Mouse (Mus musculus) heart, embryonic 13.5 days (tissue): ENCODE data around the gene Imp4. TPM values are rescaled to one million over a fixed set of nuclear protein-coding genes. Genes with fewer than 3 reads are reported as not detected.
"Not testable (repeated sequence)": the region's sequence is repeated elsewhere in the genome, so short reads cannot be mapped to it uniquely, and the experiment has no call there.

Source experiments
- ATAC-seq: fragments of 200-750 bp; cut with Nextera tagmentation; 2 replicates; pipeline ENCODE4 v1.8.0; 2017; ENCODE audit warnings: moderate TSS enrichment; ENCODE audit not compliant: insufficient number of reproducible peaks, low FRiP score, low TSS enrichment; ENCODE audit errors: extremely low read depth
- H3K27ac ChIP-seq: fragments of 300-500 bp; sonication (generic); replicated peaks from 2 replicates; pipeline ENCODE4 v1.5.1; 2015; ENCODE audit warnings: moderate library complexity, mild to moderate bottlenecking, inconsistent platforms
- H3K27me3 ChIP-seq: fragments of 300-500 bp; sonication (generic); replicated peaks from 2 replicates; pipeline ENCODE4 v1.6.1; 2015; ENCODE audit warnings: mild to moderate bottlenecking, inconsistent platforms
- H3K36me3 ChIP-seq: fragments of 300-500 bp; sonication (generic); 2 replicates; pipeline ENCODE4 v1.6.1; 2015; ENCODE audit warnings: mild to moderate bottlenecking, inconsistent platforms
- H3K4me1 ChIP-seq: fragments of 300-500 bp; sonication (generic); 2 replicates; pipeline ENCODE4 v1.6.1; 2015; ENCODE audit warnings: inconsistent platforms
- H3K4me2 ChIP-seq: fragments of 300-500 bp; sonication (generic); 2 replicates; pipeline ENCODE4 v1.6.1; 2015; ENCODE audit warnings: inconsistent platforms, mild to moderate bottlenecking, moderate library complexity
- H3K4me3 ChIP-seq: fragments of 300-500 bp; sonication (generic); 2 replicates; pipeline ENCODE4 v1.5.1; 2015; ENCODE audit warnings: moderate library complexity, mild to moderate bottlenecking, inconsistent platforms
- H3K9ac ChIP-seq: fragments of 300-500 bp; sonication (generic); 2 replicates; pipeline ENCODE4 v1.6.1; 2015; ENCODE audit warnings: inconsistent platforms, mild to moderate bottlenecking, moderate library complexity
- H3K9me3 ChIP-seq: fragments of 300-500 bp; sonication (generic); 2 replicates; pipeline ENCODE4 v1.6.1; 2016; ENCODE audit warnings: inconsistent platforms
- WGBS: fragments of 180-500 bp; shearing (Covaris S2); methylation state at CpG from one replicate; pipeline ENCODE4 v1.1.7; 2015; ENCODE audit warnings: mixed read lengths; 5-methylcytosine and 5-hydroxymethylcytosine counted together
- polyA plus RNA-seq: library from polyadenylated mRNA; unstranded; fragments of >200 nt; fragmentation: Nextera tagmentation; extraction: Ambion mirVana; gene quantifications from 2 replicates; pipeline ENCODE4 v1.2.1, GENCODE M21; 2015

The Imp4 gene
- polyA plus RNA-seq, 1 experiment from 2014 or later: 67.7 TPM

DNA sequence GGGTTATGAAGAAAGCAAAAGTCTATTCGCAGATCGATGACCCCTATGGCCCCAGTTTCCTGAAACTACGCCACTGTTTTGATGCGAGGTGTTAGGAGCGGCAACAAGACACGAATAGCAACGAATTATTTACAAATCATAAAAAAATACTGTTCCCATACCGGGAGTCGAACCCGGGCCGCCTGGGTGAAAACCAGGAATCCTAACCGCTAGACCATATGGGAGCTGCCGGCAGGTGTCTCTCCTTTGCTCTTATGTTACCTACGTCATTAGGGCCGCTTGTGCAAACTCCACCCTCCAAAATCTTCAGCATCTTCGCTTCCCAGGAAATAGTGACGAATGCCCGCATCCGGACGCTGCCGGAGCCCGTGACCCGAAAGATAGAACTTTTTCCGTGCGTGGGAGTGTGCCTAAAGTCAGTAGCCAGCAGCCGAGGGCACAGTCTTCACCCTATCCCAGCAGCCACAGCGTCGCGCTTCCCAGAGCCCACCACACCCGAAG, 4.9 kb upstream of the Imp4 start:
- no peak for ATAC-seq
- no peaks in the 10 kb centered on the region for H3K27me3 ChIP-seq
- H3K4me1 ChIP-seq: peaks cover 27% of the 10 kb centered on the region
- H3K4me3 ChIP-seq: peak overlapping the region; percentile 74
- peak overlapping the region; percentile 70 for H3K4me2 ChIP-seq
- H3K9me3 ChIP-seq: peaks cover 25% of the 10 kb centered on the region
- peak overlapping the region; percentile 80 for H3K27ac ChIP-seq
- WGBS: under 1% methylated on average over 30 of the region's 30 CpGs
- peak overlapping the region; percentile 80 for H3K9ac ChIP-seq
- peaks cover 42% of the 10 kb centered on the region for H3K36me3 ChIP-seq

DNA sequence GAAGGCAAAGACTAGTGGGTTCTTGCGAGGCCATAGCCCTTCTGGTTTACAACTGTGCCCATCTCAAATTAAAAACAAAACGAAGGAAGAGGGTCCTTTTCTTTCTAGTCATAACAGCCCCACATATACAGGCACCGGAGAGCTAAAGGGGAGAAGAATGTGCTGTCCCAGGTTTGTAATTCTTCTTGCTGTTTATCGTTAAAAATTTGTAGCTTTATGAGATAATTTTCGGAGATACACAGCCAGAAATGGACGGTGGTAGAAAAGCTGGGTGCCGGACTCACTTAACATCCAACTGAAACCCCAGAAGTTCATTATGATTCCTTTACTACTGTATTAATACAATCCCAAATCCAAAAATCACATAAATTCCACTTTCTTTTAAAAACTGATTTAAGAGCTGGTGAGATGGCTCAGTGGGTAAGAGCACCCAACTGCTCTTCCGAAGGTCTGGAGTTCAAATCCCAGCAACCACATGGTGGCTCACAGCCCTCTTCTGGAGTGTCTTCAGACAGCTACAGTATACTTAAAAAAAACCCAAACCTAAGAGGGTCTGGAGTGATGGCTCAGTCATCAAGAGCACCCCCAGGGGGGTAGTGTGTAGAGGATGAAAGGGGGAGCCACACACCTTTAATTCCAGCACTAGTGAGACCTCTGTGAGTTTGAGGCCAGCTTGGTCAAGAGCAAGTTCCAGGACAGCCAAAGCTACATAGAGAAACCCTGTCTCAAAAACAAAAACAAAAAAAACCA, 4.1 kb upstream of the Imp4 start:
- H3K36me3 ChIP-seq: peaks cover 34% of the 10 kb centered on the region
- peak overlapping the region; percentile 80 for H3K9ac ChIP-seq
- no peak for ATAC-seq
- peaks cover 18% of the 10 kb centered on the region for H3K9me3 ChIP-seq
- H3K4me2 ChIP-seq: peak overlapping the region; percentile 70
- no peaks in the 10 kb centered on the region for H3K27me3 ChIP-seq
- WGBS: 28% methylated on average over 8 of the region's 8 CpGs
- peak overlapping the region; percentile 74 for H3K4me3 ChIP-seq
- peaks cover 31% of the 10 kb centered on the region for H3K4me1 ChIP-seq
- peak overlapping the region; percentile 80 for H3K27ac ChIP-seq

DNA sequence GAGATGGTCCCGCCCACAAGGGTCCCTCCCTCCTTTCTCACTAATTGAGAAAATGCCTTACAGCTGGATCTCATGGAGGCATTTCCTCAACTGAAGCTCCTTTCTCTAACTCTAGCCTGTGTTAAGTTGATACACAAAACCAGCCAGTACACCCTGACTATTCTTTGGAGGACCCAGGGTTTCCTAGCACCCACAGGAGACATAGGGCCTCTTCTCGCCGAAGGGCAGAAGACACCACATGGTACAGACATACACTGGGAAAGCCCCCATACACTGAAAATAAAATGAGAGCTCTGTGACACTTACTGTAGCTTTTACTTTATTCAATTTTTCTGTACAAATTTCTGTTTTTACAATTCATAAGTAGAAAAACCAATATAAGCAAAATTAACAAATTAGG, 3.3 kb upstream of the Imp4 start:
- Histone ChIP-seq H3K27me3 (no peaks in the 10 kb centered on the region), H3K4me2 (no peak overlapping the region), H3K36me3 (peaks cover 29% of the 10 kb centered on the region), H3K4me1 (peaks cover 37% of the 10 kb centered on the region), H3K9ac (no peak overlapping the region), H3K4me3 (no peak overlapping the region), H3K27ac (no peak overlapping the region), H3K9me3 (peaks cover 10% of the 10 kb centered on the region)
- no peak for ATAC-seq
- WGBS: 77% methylated on average over 3 of the region's 3 CpGs

DNA sequence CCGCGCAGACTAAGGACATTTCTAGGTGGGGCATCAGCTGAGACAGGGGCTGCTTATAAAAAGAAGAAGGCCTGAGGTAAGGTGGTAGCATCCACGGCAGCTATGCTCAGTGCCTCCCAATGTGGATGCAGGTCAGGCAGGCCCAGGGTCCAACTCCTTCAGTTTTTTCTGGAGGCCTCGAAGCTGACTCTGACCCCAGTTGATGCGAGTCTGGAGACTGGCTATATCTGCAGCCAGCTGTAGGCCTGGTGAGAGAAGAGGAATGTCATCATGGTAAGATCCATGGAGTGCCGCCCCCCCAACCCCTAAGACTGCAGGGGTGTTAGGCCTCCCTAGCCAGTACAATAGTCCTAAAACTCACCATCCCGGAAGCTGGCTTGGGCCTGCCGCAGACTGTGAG, 2.3 kb upstream of the Imp4 start:
- H3K4me1 ChIP-seq: peaks cover 40% of the 10 kb centered on the region
- 90% methylated on average over 8 of the region's 8 CpGs for WGBS
- peaks cover 31% of the 10 kb centered on the region for H3K36me3 ChIP-seq
- H3K9me3 ChIP-seq, H3K27me3 ChIP-seq, H3K9ac ChIP-seq, H3K4me2 ChIP-seq, ATAC-seq, H3K4me3 ChIP-seq, H3K27ac ChIP-seq: not testable (repeated sequence)

DNA sequence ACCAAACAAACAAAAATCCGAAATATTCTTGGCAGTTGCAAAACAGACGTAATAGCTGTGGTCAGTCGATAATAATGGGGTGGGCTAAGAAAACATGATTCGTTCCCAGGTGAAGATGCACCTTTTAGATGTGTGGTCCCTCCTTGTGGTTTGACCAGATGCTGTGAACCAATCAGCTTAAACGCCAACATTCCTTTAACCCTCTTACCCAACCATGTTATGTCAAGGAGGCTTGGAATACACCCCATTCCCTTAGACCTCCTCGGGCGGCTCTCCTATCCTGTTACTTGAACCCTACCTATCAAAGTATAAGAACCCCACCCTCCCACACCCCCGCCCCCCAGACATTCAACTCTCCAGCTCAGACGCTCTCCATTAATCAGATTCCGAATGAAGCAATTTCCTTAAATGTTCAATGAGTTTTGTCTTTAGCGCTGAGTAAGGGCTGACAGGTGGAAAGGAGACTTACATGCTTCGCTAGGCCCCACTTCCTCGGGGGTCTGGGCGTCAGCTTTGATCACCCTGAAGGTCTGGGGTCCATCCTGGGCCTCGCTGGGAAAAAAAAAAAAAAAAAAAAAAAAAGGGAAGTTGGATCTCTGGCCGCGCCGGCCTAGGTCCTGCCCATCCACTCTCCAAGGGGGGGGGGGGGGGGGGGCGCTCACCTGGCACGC, 1.1 kb upstream of the Imp4 start:
- WGBS: 31% methylated on average over 17 of the region's 20 CpGs
- Histone ChIP-seq H3K4me2 (peak overlapping the region; percentile 79), H3K27me3 (no peaks in the 10 kb centered on the region), H3K36me3 (peaks cover 42% of the 10 kb centered on the region), H3K4me3 (peak overlapping the region; percentile 75), H3K4me1 (peaks cover 34% of the 10 kb centered on the region), H3K27ac (no peak overlapping the region), H3K9ac (peak overlapping the region; percentile 83), H3K9me3 (no peaks in the 10 kb centered on the region)
- no peak for ATAC-seq

DNA sequence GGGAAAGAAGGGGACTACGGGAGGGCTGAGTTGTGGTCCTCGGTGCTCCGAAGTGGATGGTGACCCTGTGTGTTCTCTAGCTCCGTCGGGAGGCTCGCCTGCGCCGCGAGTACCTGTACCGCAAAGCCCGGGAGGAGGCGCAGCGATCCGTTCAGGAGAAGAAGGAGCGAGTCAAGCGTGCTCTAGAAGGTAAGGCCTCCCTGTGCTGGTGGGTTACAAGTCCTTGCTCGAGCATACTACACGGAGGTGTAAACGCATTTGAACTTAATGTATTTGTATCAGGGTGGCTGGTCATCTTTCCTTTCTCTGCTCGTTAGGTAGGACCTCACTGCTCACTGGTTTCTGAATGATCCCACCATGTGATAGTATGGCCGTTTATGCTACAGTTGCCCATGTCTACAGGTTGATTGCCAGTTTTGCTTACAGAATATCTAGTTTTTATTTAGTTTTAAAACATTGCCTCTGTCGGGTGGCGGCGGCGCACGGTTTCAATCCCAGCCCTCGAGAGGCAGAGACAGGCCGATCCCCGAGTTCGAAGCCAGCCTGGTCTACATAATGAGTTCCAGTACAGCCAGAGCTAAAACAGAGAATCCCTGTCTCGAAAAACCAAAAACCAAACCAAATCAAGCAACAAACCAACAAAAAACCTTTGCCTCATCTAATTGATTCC, 445 bp downstream of the Imp4 start:
- H3K27ac ChIP-seq: peak overlapping the region; percentile 58
- H3K36me3 ChIP-seq: peaks cover 58% of the 10 kb centered on the region
- 7% methylated on average over 31 of the region's 31 CpGs for WGBS
- H3K4me1 ChIP-seq: peaks cover 26% of the 10 kb centered on the region
- no peaks in the 10 kb centered on the region for H3K9me3 ChIP-seq
- H3K4me2 ChIP-seq: peak overlapping the region; percentile 86
- peak overlapping the region; percentile 83 for H3K9ac ChIP-seq
- peak overlapping the region; percentile 75 for H3K4me3 ChIP-seq
- ATAC-seq: peak; percentile 1; the same call in 1 of the 2 replicates
- no peaks in the 10 kb centered on the region for H3K27me3 ChIP-seq

DNA sequence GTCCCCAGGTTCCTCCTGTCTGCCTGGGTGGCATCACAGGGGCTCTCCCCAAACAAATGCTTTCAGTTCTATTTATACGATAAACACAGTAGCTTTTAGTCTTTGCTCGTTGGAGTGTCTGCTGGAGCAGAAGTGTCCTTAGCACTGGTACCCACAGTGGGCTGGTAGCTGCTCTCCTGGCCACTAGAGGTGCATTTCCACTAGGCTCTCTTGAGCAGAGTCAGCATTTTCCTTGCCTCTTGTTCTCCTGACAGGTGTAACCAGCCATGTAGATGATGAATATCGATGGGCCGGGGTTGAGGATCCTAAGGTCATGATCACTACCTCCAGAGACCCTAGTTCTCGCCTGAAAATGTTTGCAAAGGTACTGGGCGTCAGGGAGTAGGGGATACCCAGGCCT, 3.5 kb downstream of the Imp4 start:
- no peak overlapping the region for H3K4me3 ChIP-seq
- 87% methylated on average over 6 of the region's 6 CpGs for WGBS
- H3K4me2 ChIP-seq: no peak overlapping the region
- H3K9ac ChIP-seq: no peak overlapping the region
- peaks cover 18% of the 10 kb centered on the region for H3K4me1 ChIP-seq
- peaks cover 68% of the 10 kb centered on the region for H3K36me3 ChIP-seq
- no peaks in the 10 kb centered on the region for H3K9me3 ChIP-seq
- no peak overlapping the region for H3K27ac ChIP-seq
- no peak for ATAC-seq
- H3K27me3 ChIP-seq: no peaks in the 10 kb centered on the region

DNA sequence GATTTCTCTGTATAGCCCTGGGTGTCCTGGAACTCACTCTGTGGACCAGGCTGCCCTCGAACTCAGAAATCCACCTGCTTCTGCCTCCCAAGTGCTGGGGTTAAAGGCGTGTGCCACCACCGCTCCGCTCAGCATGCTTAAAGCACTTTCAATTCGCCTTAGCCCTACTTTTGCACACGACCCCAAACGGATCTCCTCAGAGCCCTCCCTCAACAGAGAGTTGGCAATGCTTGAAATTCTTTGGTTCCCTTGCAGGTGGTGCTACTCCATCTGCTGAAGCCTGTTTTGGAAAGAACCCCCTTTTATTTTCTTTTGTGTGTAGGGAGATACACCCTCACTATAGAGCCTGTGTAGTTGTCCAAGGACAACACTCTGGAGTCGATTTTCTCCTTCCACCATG, 18.8 kb downstream of the Imp4 start:
- peak overlapping the region; percentile 97 for H3K4me2 ChIP-seq
- peaks cover 14% of the 10 kb centered on the region; the same call in 1 of the 2 replicates for H3K4me1 ChIP-seq
- H3K27me3 ChIP-seq: peaks cover 43% of the 10 kb centered on the region
- WGBS: 33% methylated on average over 8 of the region's 8 CpGs
- H3K27ac ChIP-seq: no peak overlapping the region
- no peaks in the 10 kb centered on the region for H3K9me3 ChIP-seq
- no peak for ATAC-seq
- no peaks in the 10 kb centered on the region for H3K36me3 ChIP-seq
- H3K4me3 ChIP-seq: no peak overlapping the region; the same call in 1 of the 2 replicates
- no peak overlapping the region for H3K9ac ChIP-seq

DNA sequence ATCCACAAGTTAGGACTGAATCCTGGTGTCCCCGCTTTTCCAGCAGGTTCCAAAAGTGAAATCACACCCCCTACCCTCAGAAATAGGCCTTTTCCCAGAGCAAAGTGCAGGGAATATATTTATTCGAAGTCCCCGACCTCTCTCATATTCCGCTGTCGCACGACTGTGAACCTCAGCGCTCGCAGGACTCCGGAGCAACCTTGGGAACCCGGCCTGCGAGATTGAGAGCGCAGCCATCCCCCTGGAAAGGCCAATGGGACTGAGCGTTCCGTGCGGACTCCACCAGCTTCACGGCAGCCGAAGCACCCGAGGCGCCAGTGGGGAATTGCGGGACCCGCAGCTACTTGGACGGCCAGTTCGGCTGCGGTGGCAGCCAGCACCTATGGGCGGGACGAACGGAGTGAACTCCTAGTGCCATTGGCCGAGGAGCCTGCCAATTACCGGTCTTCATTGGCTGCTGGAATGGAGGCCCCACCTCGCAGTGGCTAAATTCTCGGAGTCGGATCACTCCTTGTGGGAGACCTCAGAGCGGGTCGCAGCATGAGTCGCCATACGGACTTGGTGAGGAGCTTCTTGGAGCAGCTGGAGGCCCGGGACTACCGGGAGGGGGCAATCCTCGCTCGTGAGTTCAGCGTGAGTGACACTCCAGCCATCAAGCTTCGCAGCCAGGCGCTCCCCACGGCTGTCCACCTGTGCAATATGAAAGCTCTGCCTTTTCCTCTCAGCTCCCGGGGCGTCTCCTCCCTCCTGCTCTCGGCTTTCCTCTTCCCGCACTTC, 19.8 kb downstream of the Imp4 start, which contains the start of gene Ptpn18:
TSS of gene Ptpn18 (plus strand) at position 479 of the 777 bp plus-strand sequence.
- H3K36me3 ChIP-seq: no peaks in the 10 kb centered on the region
- peak; percentile 88 for ATAC-seq
- peak within 1 kb of the TSS; percentile 80 for H3K9ac ChIP-seq
- no peaks in the 10 kb centered on the region for H3K9me3 ChIP-seq
- peaks cover 46% of the 10 kb centered on the region for H3K27me3 ChIP-seq
- H3K4me3 ChIP-seq: peak within 1 kb of the TSS; percentile 64
- under 1% methylated on average over 48 of the region's 48 CpGs for WGBS
- H3K4me1 ChIP-seq: peaks cover 14% of the 10 kb centered on the region; the same call in 1 of the 2 replicates
- peak within 1 kb of the TSS; percentile 97 for H3K4me2 ChIP-seq
- no peak within 1 kb of the TSS for H3K27ac ChIP-seq

DNA sequence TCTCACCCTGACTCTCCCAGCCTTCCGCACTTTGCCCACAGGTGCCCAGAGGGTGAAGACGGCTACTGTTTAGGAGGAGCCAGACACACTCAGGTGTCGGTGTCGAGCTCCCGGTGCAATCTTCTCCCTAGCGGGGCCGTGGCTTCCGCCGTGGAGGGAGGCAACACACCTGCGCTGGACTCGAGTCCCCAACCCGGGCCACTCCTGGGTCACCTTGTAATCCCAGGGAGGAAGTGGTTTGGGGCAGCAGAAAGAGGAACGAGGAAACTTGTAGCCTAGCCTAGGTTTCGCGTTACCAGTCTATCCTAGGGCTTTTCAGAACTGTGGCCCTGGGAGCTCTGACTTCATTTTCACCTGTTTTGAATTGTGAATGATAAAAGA, 20.4 kb downstream of the Imp4 start:
- Histone ChIP-seq H3K27ac (no peak overlapping the region), H3K36me3 (no peaks in the 10 kb centered on the region), H3K4me1 (peaks cover 14% of the 10 kb centered on the region; the same call in 1 of the 2 replicates), H3K27me3 (peaks cover 46% of the 10 kb centered on the region), H3K9ac (peak overlapping the region; percentile 80), H3K4me2 (peak overlapping the region; percentile 97), H3K4me3 (peak overlapping the region; percentile 64), H3K9me3 (no peaks in the 10 kb centered on the region)
- ATAC-seq: no peak
- WGBS: 5% methylated on average over 15 of the region's 15 CpGs
